Mouse (Mus musculus) heart, embryonic 13.5 days (tissue): ENCODE measurements at regions not wholly inside any gene's neighbourhood (a gene's known extent, or its start where the extent isn't known, plus 50 kb on each side); places are given as distances from the start of the nearest gene placed in this dataset.

Source experiments
- ATAC-seq: fragments of 200-750 bp; cut with Nextera tagmentation; 2 replicates; pipeline ENCODE4 v1.8.0; 2017; ENCODE audit warnings: moderate TSS enrichment; ENCODE audit not compliant: insufficient number of reproducible peaks, low FRiP score, low TSS enrichment; ENCODE audit errors: extremely low read depth
- H3K27ac ChIP-seq: fragments of 300-500 bp; sonication (generic); replicated peaks from 2 replicates; pipeline ENCODE4 v1.5.1; 2015; ENCODE audit warnings: moderate library complexity, mild to moderate bottlenecking, inconsistent platforms
- H3K27me3 ChIP-seq: fragments of 300-500 bp; sonication (generic); replicated peaks from 2 replicates; pipeline ENCODE4 v1.6.1; 2015; ENCODE audit warnings: mild to moderate bottlenecking, inconsistent platforms
- H3K36me3 ChIP-seq: fragments of 300-500 bp; sonication (generic); 2 replicates; pipeline ENCODE4 v1.6.1; 2015; ENCODE audit warnings: mild to moderate bottlenecking, inconsistent platforms
- H3K4me1 ChIP-seq: fragments of 300-500 bp; sonication (generic); 2 replicates; pipeline ENCODE4 v1.6.1; 2015; ENCODE audit warnings: inconsistent platforms
- H3K4me2 ChIP-seq: fragments of 300-500 bp; sonication (generic); 2 replicates; pipeline ENCODE4 v1.6.1; 2015; ENCODE audit warnings: inconsistent platforms, mild to moderate bottlenecking, moderate library complexity
- H3K4me3 ChIP-seq: fragments of 300-500 bp; sonication (generic); 2 replicates; pipeline ENCODE4 v1.5.1; 2015; ENCODE audit warnings: moderate library complexity, mild to moderate bottlenecking, inconsistent platforms
- H3K9ac ChIP-seq: fragments of 300-500 bp; sonication (generic); 2 replicates; pipeline ENCODE4 v1.6.1; 2015; ENCODE audit warnings: inconsistent platforms, mild to moderate bottlenecking, moderate library complexity
- H3K9me3 ChIP-seq: fragments of 300-500 bp; sonication (generic); 2 replicates; pipeline ENCODE4 v1.6.1; 2016; ENCODE audit warnings: inconsistent platforms
- WGBS: fragments of 180-500 bp; shearing (Covaris S2); methylation state at CpG from one replicate; pipeline ENCODE4 v1.1.7; 2015; ENCODE audit warnings: mixed read lengths; 5-methylcytosine and 5-hydroxymethylcytosine counted together

DNA sequence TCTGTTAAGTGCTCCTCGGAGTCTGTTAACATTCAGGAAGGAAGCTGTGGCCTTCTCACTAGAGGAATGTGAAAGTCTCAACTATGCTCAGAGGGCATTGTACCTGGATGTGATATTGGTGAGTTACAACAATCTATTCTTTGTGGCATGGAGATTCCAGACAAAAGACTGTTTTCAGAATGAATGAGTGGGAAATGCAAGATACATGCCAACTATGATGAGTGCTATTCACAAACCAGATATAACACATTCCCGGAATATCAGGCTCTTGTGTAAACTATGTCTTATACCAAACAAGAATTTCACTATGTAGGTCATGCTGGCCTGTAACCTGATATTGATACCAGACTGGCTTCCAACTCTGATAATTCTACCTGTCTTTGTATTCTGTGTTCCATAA, 279.4 kb upstream of the Cypt12 start:
- no peak overlapping the region for H3K4me2 ChIP-seq
- H3K27ac ChIP-seq = no peak overlapping the region
- no peaks in the 10 kb centered on the region for H3K27me3 ChIP-seq
- H3K36me3 ChIP-seq = no peaks in the 10 kb centered on the region
- 49% methylated on average over 2 of the region's 2 CpGs for WGBS
- no peak overlapping the region for H3K4me3 ChIP-seq
- no peak overlapping the region for H3K9ac ChIP-seq
- H3K9me3 ChIP-seq = no peaks in the 10 kb centered on the region
- no peaks in the 10 kb centered on the region for H3K4me1 ChIP-seq
- no peak for ATAC-seq
